Mouse (Mus musculus): ENCODE measurements around the gene Tekt5. TPM values are rescaled to one million over a fixed set of nuclear protein-coding genes. Genes with fewer than 3 reads are reported as not detected.

Tekt5 gene
- polyA plus RNA-seq, 1 experiment: not detected

DNA sequence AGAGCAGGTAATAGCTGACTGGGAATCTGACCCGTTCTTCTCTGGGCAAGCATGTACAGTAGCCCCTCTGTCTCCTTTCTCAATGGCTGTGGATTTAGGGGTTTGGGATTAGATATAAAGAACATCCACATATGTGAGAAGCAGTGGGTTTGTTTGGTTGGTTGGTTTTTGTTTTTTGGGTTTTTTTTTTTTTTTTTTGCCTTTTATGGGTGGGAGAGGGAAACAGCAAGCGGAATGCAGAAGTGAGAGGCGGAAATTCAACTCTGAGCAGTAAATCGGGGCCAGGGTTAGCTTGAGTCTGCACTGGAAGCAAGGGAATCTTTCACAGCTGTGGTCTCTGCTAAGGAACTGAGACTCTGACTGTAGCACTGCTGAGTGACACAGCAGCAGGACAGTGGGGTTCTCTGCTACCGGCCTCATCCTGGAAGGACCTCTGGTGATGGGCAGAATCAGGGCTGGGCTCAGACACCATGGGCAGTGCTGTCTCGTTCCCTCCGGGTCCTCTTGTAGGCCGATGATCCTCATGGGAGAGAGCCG, 22.5 kb upstream of the Tekt5 start:
- H3K4me1 ChIP-seq (ENCODE audit: control insufficient read depth, insufficient read depth, low read length): peaks cover 3% of the 10 kb centered on the region; the same call in 1 of the 2 replicates
- no peak for TF ChIP-seq CTCF (IDR thresholded peaks at IDR 0.05; ENCODE audit: borderline replicate concordance, insufficient read depth, low read length)
- no peak for TF ChIP-seq POLR2A (IDR thresholded peaks at IDR 0.05; ENCODE audit: low read depth, low read length)

DNA sequence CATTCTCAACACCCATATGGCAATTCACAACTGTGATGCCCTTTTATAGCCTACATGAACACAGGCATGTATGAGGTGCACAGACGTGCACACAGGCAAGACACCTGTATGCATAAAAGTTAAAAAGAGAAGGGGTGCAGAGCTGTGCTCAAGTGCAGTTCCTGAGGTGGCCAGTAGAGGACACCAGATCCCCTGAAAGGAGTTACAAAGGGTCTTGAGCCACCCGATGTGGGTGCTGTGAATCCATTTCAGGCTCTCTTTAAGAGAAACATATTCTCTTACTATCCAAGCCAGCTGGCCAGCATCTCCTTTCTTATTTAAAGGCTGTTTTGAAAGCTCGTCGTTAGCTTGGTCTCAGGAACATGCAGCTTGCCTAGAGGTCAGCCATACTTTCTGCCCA, 21.6 kb upstream of the Tekt5 start:
- H3K4me3 ChIP-seq (ENCODE audit: insufficient read depth, low read length): no peak overlapping the region
- no peak for TF ChIP-seq POLR2A (IDR thresholded peaks at IDR 0.05; ENCODE audit: low read depth, low read length)
- TF ChIP-seq CTCF (IDR thresholded peaks at IDR 0.05; ENCODE audit: borderline replicate concordance, insufficient read depth, low read length): 0 out of 2 replicates have a peak, but pooled peaks have one; percentile 13
- peaks cover 6% of the 10 kb centered on the region; the same call in 1 of the 2 replicates for H3K4me1 ChIP-seq (ENCODE audit: control insufficient read depth, insufficient read depth, low read length)
- no peak overlapping the region for H3K27ac ChIP-seq (ENCODE audit: insufficient read depth, low read length)

More for the DNA sequence above, 22.5 kb upstream of the Tekt5 start:
- Histone ChIP-seq H3K27ac (ENCODE audit: insufficient read depth, low read length) (no peak overlapping the region), H3K4me3 (ENCODE audit: insufficient read depth, low read length) (no peak overlapping the region)

DNA sequence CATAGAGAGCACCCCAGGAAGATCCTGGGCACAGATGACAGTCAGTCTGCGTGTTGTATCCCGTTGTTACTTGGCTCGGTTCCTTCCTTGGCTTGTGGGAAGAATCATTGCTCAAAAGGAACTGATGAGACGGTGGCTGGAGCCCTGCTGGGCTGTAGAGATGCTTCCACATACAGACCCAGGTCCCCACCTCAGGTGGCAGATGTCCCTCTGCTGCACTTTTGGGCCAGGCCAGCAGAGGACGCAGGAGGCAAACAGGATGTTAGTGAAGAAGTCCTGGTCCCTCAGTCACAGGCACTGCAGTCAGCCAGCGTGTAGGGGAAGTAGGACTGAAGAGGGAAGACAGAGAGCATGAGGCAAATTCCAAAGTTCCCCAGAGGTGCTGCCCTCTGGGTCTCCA, 20.7 kb upstream of the Tekt5 start:
- Histone ChIP-seq H3K4me3 (ENCODE audit: insufficient read depth, low read length) (no peak overlapping the region), H3K27ac (ENCODE audit: insufficient read depth, low read length) (no peak overlapping the region), H3K4me1 (ENCODE audit: control insufficient read depth, insufficient read depth, low read length) (peaks cover 6% of the 10 kb centered on the region; the same call in 1 of the 2 replicates)
- peak; percentile 38; the same call in 1 of the 2 replicates for TF ChIP-seq CTCF (IDR thresholded peaks at IDR 0.05; ENCODE audit: borderline replicate concordance, insufficient read depth, low read length)
- no peak for TF ChIP-seq POLR2A (IDR thresholded peaks at IDR 0.05; ENCODE audit: low read depth, low read length)

DNA sequence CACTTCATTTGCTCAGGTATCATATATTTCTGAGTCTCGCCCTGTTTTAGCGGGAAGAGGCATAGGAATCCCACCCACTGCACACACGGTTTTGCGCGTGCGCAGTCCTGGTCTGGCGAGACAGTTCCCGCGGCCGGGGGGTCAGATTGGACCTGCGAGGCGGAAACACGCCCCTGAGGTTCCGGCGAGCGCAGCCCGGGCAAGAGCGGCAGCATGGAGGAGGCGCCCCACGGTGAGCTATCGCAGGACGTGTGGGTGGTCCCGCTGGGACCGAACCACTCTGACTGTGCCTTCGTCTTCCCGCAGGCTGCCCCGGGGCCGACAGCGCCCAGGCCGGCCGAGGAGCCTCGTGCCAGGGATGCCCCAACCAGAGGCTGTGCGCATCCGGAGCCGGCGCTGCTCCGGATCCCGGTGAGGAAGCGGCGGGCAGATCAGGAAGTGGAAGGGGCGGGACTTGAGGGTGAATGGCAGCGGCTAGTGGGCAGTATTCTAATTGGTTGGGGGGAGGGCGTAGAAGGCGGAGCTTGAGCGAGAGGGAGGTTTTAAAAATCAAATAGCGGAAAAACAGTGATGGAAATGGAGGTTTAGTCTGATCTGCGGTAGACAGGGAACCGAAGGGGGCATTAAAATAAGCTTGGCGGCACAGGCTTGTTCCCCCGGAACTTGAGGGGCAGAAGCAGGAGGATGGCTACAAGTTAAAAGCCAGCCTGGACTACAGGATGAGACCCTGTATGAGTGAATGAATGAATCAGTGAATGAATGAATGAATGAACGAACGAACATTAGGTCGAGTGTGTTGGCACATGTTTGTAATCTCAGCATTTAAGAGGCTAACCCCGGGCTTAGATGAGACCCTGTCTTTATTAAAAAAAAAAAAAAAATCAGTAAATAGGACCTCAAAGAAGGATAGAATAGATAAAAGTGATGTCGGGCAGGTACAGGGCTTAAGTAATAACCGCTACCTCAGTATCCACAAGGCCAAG, 16.8 kb upstream of the Tekt5 start, which contains the start of gene Nubp1:
TSS of gene Nubp1 (plus strand) at position 185 of the 983 bp plus-strand sequence.
- H3K4me3 ChIP-seq (ENCODE audit: insufficient read depth, low read length): peak within 1 kb of the TSS; percentile 64
- TF ChIP-seq POLR2A (IDR thresholded peaks at IDR 0.05; ENCODE audit: low read depth, low read length) (no peak; the same call in none of the 2 replicates), CTCF (IDR thresholded peaks at IDR 0.05; ENCODE audit: borderline replicate concordance, insufficient read depth, low read length) (no peak)
- H3K27ac ChIP-seq (ENCODE audit: insufficient read depth, low read length): peak within 1 kb of the TSS; percentile 90
- H3K4me1 ChIP-seq (ENCODE audit: control insufficient read depth, insufficient read depth, low read length): peaks cover 6% of the 10 kb centered on the region; the same call in 1 of the 2 replicates

DNA sequence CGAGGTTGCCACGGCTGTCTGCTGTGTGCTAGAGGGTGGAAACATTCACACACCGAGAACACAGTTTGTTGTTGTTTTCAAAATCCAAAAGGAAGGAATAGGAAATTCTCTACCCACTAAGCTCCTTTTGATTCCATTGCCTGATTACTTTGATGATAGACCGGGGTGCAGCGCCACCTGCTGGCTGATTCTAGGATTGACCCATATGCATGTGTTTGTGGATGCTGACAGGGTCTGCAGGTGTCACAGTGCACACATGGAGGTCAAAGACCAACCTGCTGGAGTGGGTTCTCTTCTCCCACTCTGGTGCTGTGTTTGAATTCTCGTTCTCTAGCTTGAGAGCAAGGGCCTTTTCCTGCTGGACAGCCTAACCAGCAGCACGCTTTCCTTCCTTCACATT, 3.9 kb upstream of the Tekt5 start:
- H3K4me3 ChIP-seq (ENCODE audit: insufficient read depth, low read length): no peak overlapping the region
- no peak overlapping the region for H3K27ac ChIP-seq (ENCODE audit: insufficient read depth, low read length)
- no peaks in the 10 kb centered on the region for H3K4me1 ChIP-seq (ENCODE audit: control insufficient read depth, insufficient read depth, low read length)
- TF ChIP-seq POLR2A (IDR thresholded peaks at IDR 0.05; ENCODE audit: low read depth, low read length) (no peak), CTCF (IDR thresholded peaks at IDR 0.05; ENCODE audit: borderline replicate concordance, insufficient read depth, low read length) (peak; percentile 89)

DNA sequence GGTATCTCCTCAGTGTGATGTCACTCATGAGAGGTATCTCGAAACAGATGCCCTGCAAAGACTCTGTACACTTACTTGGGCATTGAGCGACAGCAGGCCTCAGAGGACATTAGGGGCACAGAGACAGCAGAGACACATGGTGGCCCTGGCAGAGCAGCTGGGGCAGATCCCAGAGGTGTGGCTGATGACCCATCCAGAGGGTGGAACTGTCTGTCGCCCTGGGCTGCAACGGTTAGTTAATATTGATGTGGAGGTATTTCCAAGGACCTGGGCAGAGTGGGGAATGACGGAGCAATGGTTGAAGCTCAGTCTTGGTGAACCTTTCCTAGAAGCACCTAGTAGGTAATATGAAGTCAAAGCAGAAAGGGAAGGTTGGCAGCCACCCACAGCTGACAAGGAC, 3.5 kb upstream of the Tekt5 start:
- Histone ChIP-seq H3K4me1 (ENCODE audit: control insufficient read depth, insufficient read depth, low read length) (no peaks in the 10 kb centered on the region), H3K27ac (ENCODE audit: insufficient read depth, low read length) (no peak overlapping the region), H3K4me3 (ENCODE audit: insufficient read depth, low read length) (no peak overlapping the region)
- no peak for TF ChIP-seq POLR2A (IDR thresholded peaks at IDR 0.05; ENCODE audit: low read depth, low read length)
- TF ChIP-seq CTCF (IDR thresholded peaks at IDR 0.05; ENCODE audit: borderline replicate concordance, insufficient read depth, low read length): no peak

DNA sequence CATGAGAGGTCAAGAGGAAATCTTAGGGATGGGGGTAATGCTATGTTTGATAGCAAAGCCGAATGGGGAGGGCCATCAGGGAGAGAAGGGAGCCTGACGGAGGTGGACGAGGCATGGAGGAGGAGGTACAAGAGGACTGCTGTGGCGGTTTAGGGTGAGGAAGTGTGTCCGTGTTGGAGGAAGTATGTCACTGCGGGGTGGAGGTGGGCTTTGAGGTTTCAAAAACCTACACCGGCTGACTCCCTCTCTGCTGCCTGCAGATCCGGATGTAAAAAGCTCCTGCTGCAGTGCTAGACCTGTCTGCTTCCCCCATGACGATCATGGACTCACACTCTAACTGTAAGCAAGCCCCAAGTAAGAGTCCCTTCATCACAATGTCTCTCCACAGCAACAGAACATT, 2.7 kb downstream of the Tekt5 start:
- TF ChIP-seq CTCF (IDR thresholded peaks at IDR 0.05; ENCODE audit: borderline replicate concordance, insufficient read depth, low read length): no peak
- no peak for TF ChIP-seq POLR2A (IDR thresholded peaks at IDR 0.05; ENCODE audit: low read depth, low read length)
- Histone ChIP-seq H3K4me3 (ENCODE audit: insufficient read depth, low read length) (no peak overlapping the region), H3K4me1 (ENCODE audit: control insufficient read depth, insufficient read depth, low read length) (no peaks in the 10 kb centered on the region), H3K27ac (ENCODE audit: insufficient read depth, low read length) (no peak overlapping the region)

DNA sequence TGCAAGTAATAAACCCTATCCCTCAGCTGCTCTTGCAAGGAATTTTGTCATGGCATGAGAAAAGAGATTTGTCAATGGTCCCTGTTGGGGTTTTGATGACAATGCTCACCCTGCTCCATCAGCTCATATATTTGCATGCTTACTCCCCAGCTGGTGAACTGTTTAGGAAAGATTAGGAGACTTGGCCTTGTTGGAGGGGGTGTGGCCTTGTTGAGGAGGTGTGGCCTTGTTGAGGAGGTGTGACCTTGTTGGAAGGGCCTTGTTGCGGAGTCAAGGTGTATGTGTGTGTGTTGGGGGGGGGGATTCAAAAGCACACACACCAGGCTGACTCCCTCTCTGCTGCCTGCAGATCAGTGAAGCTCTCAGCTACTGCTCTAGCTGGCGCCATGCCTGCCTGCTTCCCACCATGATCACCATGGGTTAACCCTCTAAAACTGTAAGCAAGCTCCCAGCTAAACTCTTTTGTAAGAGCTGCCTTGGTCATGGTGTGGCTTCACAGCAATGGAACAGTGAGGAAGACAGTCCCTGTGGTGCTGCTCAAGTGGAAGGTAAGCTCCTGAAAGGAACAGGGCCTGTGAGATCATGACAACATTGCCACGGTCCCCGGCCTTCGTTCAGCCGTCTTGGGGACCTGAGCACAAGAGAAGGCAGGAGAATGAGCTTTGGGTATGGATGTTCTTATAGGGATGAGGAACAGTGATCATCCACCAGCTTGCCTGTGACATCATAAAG, 6.5 kb downstream of the Tekt5 start:
- TF ChIP-seq CTCF (IDR thresholded peaks at IDR 0.05; ENCODE audit: borderline replicate concordance, insufficient read depth, low read length) (no peak), POLR2A (IDR thresholded peaks at IDR 0.05; ENCODE audit: low read depth, low read length) (no peak)
- Histone ChIP-seq H3K4me1 (ENCODE audit: control insufficient read depth, insufficient read depth, low read length) (no peaks in the 10 kb centered on the region), H3K4me3 (ENCODE audit: insufficient read depth, low read length) (no peak overlapping the region), H3K27ac (ENCODE audit: insufficient read depth, low read length) (no peak overlapping the region)

DNA sequence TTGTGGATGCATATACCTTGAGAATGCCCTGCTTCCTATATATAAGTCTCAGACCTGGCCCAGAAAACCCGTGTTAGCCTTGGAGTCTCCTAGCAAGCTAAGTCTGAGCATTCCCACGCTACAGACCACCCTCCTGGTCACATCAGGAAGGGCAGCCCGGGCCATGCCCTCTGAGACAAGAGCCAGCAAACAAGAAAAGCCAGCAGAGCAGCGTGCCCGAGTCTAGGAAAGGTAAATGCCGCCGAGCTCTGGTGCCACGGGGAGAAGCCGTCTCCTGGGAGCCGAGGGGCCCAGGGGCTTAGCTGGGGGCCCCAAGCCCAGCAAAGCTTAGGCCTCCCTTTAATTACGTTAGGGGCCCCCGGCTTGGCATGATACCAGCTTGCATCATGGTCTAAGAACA, 10.0 kb downstream of the Tekt5 start:
- Histone ChIP-seq H3K27ac (ENCODE audit: insufficient read depth, low read length) (no peak overlapping the region), H3K4me1 (ENCODE audit: control insufficient read depth, insufficient read depth, low read length) (no peaks in the 10 kb centered on the region)
- TF ChIP-seq POLR2A (IDR thresholded peaks at IDR 0.05; ENCODE audit: low read depth, low read length): no peak
- no peak for TF ChIP-seq CTCF (IDR thresholded peaks at IDR 0.05; ENCODE audit: borderline replicate concordance, insufficient read depth, low read length)

More for the DNA sequence above, 10.0 kb downstream of the Tekt5 start:
- no peak overlapping the region for H3K4me3 ChIP-seq (ENCODE audit: insufficient read depth, low read length)
